Comparison of ENCODE assay signal across 28 mouse cellular contexts in the genomic region with DNA sequence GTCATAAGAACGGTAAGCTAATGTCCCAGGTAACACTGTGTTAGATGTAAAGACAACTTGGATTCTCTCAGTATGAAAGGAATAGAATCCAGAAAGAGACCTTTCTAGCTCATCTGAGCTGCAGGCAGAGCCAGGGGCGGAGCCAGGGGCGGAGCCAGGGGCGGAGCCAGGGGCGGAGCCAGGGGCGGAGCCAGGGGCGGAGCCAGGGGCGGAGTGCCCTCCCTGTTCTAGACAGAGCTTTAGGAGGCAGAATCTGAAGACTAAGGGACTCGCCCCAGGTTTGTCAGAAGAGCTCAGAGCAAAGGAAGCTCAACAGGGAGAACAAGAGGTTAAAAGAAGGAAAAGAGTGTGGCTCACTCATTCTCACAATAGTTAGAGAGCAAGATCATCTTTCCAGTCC.
A peak's percentile ranks its signal among the peaks of the same experiment; 100 is the strongest.
DNase-seq lines count a peak whose midpoint lies in the region; ATAC-seq and TF ChIP-seq lines count a peak whose summit lies in the region.
"Had no signal": no experiment of that assay in that cellular context is flagged by ENCODE, and none has a peak within 500 bp of the region (broad histone marks: within the 10 kb centered on the region; RNA-seq: fewer than 3 reads in every experiment).

No protein-coding gene starts in this region.

- no peak for TF ChIP-seq CTCF in thymus, adult 2 months (IDR thresholded peaks at IDR 0.05; ENCODE audit: borderline replicate concordance, control insufficient read depth, extremely low read depth, insufficient read depth, low read length, poor library complexity)

- H3K27ac ChIP-seq in ES-E14 (ENCODE audit: insufficient read depth, low read depth, low read length, poor library complexity, severe bottlenecking) = no peak overlapping the region
- H3K27ac ChIP-seq in liver, embryonic 15.5 days (replicated peaks) = no peak overlapping the region
- H3K27ac ChIP-seq in thymus, adult 2 months (ENCODE audit: control insufficient read depth, insufficient read depth, low read length) = no peak overlapping the region
- no peak overlapping the region for H3K27ac ChIP-seq in neural tube, embryonic 15.5 days (replicated peaks)
- H3K27ac ChIP-seq: embryonic facial prominence, embryonic 13.5 days; forebrain, embryonic 15.5 days; hindbrain, embryonic 12.5 days; left cerebral cortex, adult 2 months; neural tube, embryonic 12.5 days; stomach, embryonic 15.5 days had no signal

- H3K9ac ChIP-seq in ES-E14 (ENCODE audit: insufficient read depth, low read depth, low read length, poor library complexity, severe bottlenecking) = no peak overlapping the region
- no peak overlapping the region for H3K9ac ChIP-seq in liver, embryonic 15.5 days
- H3K9ac ChIP-seq in neural tube, embryonic 15.5 days (replicated peaks) = no peak overlapping the region
- H3K9ac ChIP-seq: embryonic facial prominence, embryonic 13.5 days; forebrain, embryonic 15.5 days; hindbrain, embryonic 12.5 days; neural tube, embryonic 12.5 days; stomach, embryonic 15.5 days had no signal

- DNase-seq in 3134 (ENCODE audit: extremely low read depth, insufficient read length, low spot score) = peak; percentile 39
- DNase-seq in ES-E14 (ENCODE audit: low read depth, low spot score) = peak; percentile 21
- DNase-seq in thymus, adult 2 months = no peak
- no peak for DNase-seq in heart, postnatal 4 days
- DNase-seq in adrenal gland, adult 2 months = no peak
- DNase-seq: adrenal gland, postnatal 14 days; B cell, adult 2 months; cerebellum, adult 8-10 months; cerebellum, postnatal 36 days; embryo, embryonic 11 days; gastrocnemius, postnatal 10 days; kidney, postnatal 4 days; lung, postnatal 4 days; retina, postnatal 1 day; right cerebral cortex, postnatal 25 days had no signal

- no peaks in the 10 kb centered on the region for H3K4me1 ChIP-seq in ES-E14 (ENCODE audit: control insufficient read depth in 2 of 2, insufficient read depth in 2 of 2, low read length in 2 of 2, poor library complexity in 1 of 2)
- no peaks in the 10 kb centered on the region for H3K4me1 ChIP-seq in liver, embryonic 15.5 days (replicated peaks)
- no peaks in the 10 kb centered on the region for H3K4me1 ChIP-seq in thymus, adult 2 months (replicated peaks; ENCODE audit: control insufficient read depth, insufficient read depth, low read length)
- H3K4me1 ChIP-seq in neural tube, embryonic 15.5 days = no peaks in the 10 kb centered on the region
- H3K4me1 ChIP-seq: embryonic facial prominence, embryonic 13.5 days; forebrain, embryonic 15.5 days; hindbrain, embryonic 12.5 days; neural tube, embryonic 12.5 days; stomach, embryonic 15.5 days had no signal

- no peaks in the 10 kb centered on the region for H3K36me3 ChIP-seq in ES-E14 (ENCODE audit: control insufficient read depth, insufficient read depth, low read length, poor library complexity, severe bottlenecking)
- no peaks in the 10 kb centered on the region for H3K36me3 ChIP-seq in liver, embryonic 15.5 days (replicated peaks)
- no peaks in the 10 kb centered on the region for H3K36me3 ChIP-seq in thymus, adult 2 months (ENCODE audit: control insufficient read depth, insufficient read depth, low read length)
- H3K36me3 ChIP-seq in neural tube, embryonic 15.5 days = no peaks in the 10 kb centered on the region
- H3K36me3 ChIP-seq: embryonic facial prominence, embryonic 13.5 days; forebrain, embryonic 15.5 days; hindbrain, embryonic 12.5 days; neural tube, embryonic 12.5 days; stomach, embryonic 15.5 days had no signal

- H3K4me3 ChIP-seq in ES-E14 (ENCODE audit: insufficient read depth in 1 of 2, low read depth in 1 of 2, low read length in 2 of 2, poor library complexity in 1 of 2, severe bottlenecking in 1 of 2) = no peak overlapping the region
- no peak overlapping the region for H3K4me3 ChIP-seq in liver, embryonic 15.5 days (replicated peaks)
- no peak overlapping the region for H3K4me3 ChIP-seq in thymus, adult 2 months (ENCODE audit: control insufficient read depth, insufficient read depth, low read length)
- H3K4me3 ChIP-seq in neural tube, embryonic 15.5 days (replicated peaks) = no peak overlapping the region
- H3K4me3 ChIP-seq: embryonic facial prominence, embryonic 13.5 days; forebrain, embryonic 15.5 days; hindbrain, embryonic 12.5 days; left cerebral cortex, adult 2 months; neural tube, embryonic 12.5 days; stomach, embryonic 15.5 days had no signal

- WGBS in liver, embryonic 15.5 days (ENCODE audit: insufficient replicate concordance) = 53% methylated on average over 9 of the region's 9 CpGs
- WGBS in thymus, adult 2 months = 73% methylated on average over 9 of the region's 9 CpGs
- WGBS in neural tube, embryonic 15.5 days = 63% methylated on average over 9 of the region's 9 CpGs

- in situ Hi-C loops in ES-E14 (cut with MboI; ENCODE audit: low sequenced_read_pairs in 2 of 2, unreplicated experiment in 2 of 2) = no loop called here

- no peak overlapping the region for H3K4me2 ChIP-seq in liver, embryonic 15.5 days
- no peak overlapping the region for H3K4me2 ChIP-seq in neural tube, embryonic 15.5 days
- H3K4me2 ChIP-seq: embryonic facial prominence, embryonic 13.5 days; forebrain, embryonic 15.5 days; heart, embryonic 11.5 days; hindbrain, embryonic 12.5 days; midbrain, embryonic 11.5 days; neural tube, embryonic 12.5 days; stomach, embryonic 15.5 days had no signal

- no peaks in the 10 kb centered on the region for H3K9me3 ChIP-seq in ES-E14 (ENCODE audit: control insufficient read depth, insufficient read depth, low read depth, low read length)
- H3K9me3 ChIP-seq in liver, embryonic 15.5 days (replicated peaks) = no peaks in the 10 kb centered on the region
- no peaks in the 10 kb centered on the region for H3K9me3 ChIP-seq in neural tube, embryonic 15.5 days (replicated peaks)
- H3K9me3 ChIP-seq: embryonic facial prominence, embryonic 13.5 days; forebrain, embryonic 15.5 days; hindbrain, embryonic 12.5 days; neural tube, embryonic 12.5 days; stomach, embryonic 15.5 days had no signal

- TF ChIP-seq POLR2A in thymus, adult 2 months (IDR thresholded peaks at IDR 0.05; ENCODE audit: control insufficient read depth, extremely low read depth, insufficient read depth, low read length, poor library complexity) = no peak

- H3K27me3 ChIP-seq in liver, embryonic 15.5 days = no peaks in the 10 kb centered on the region
- no peaks in the 10 kb centered on the region for H3K27me3 ChIP-seq in thymus, adult 2 months (ENCODE audit: control insufficient read depth, insufficient read depth, low read length)
- H3K27me3 ChIP-seq in neural tube, embryonic 15.5 days (replicated peaks) = no peaks in the 10 kb centered on the region
- H3K27me3 ChIP-seq: embryonic facial prominence, embryonic 13.5 days; forebrain, embryonic 15.5 days; hindbrain, embryonic 12.5 days; neural tube, embryonic 12.5 days; stomach, embryonic 15.5 days had no signal

- ATAC-seq in erythroid progenitor cell, adult 5-6 weeks (replicated peaks; ENCODE audit: low FRiP score, poor library complexity, severe bottlenecking) = peak; percentile 81
- peak; percentile 80 for ATAC-seq in liver, embryonic 15.5 days (ENCODE audit: insufficient read depth)
- ATAC-seq in neural tube, embryonic 15.5 days (ENCODE audit: low FRiP score) = no peak
- ATAC-seq: activated CD4-positive, CD25-positive, alpha-beta regulatory T cell, adult 4 months; forebrain, embryonic 15.5 days; intestine, postnatal 0 days had no signal

TF ChIP-seq in ES-E14, 5 proteins besides CTCF, POLR2A, EP300 and RAD21:
- TF ChIP-seq HCFC1 (IDR thresholded peaks at IDR 0.05; ENCODE audit: borderline replicate concordance, insufficient read depth, low read length) (no peak), ZNF384 (IDR thresholded peaks at IDR 0.05; ENCODE audit: low read depth, low read length) (no peak), CHD2 (IDR thresholded peaks at IDR 0.05; ENCODE audit: low read depth, low read length) (no peak), MAFK (IDR thresholded peaks at IDR 0.05; ENCODE audit: insufficient read depth, low read depth, low read length) (no peak), ZC3H11A (IDR thresholded peaks at IDR 0.05; ENCODE audit: borderline replicate concordance, low read depth, low read length) (no peak)

Comparison
In these comparisons a context has a peak if more than half of its experiments do, and no peak if none do; other contexts are left out.
1. DNase-seq: peak in 3134 (single experiment) and ES-E14 (single experiment); none in thymus, adult 2 months (single experiment), heart, postnatal 4 days (single experiment) and adrenal gland, adult 2 months (single experiment).